Mouse (Mus musculus): ENCODE data around the gene Rapgef1.

GRCm38 (mm10) chr2:29588006-29588405 is 31.5 kb upstream of the Rapgef1 start:
- TF ChIP-seq CTCF (IDR thresholded peaks at IDR 0.05; ENCODE audit: low read depth, low read length) (no peak), POLR2A (IDR thresholded peaks at IDR 0.05; ENCODE audit: extremely low read depth, insufficient read depth, low read length) (no peak)
